Mouse (Mus musculus) embryonic facial prominence, embryonic 13.5 days (tissue): ENCODE measurements around the gene Trim17. TPM values are rescaled to one million over a fixed set of nuclear protein-coding genes. Genes with fewer than 3 reads are reported as not detected.

ENCODE experiments used
- ATAC-seq: fragments of 200-750 bp; cut with Nextera tagmentation; 2 replicates; pipeline ENCODE4 v1.8.0; 2017; ENCODE audit warnings: low read depth; ENCODE audit not compliant: insufficient number of reproducible peaks, insufficient read depth, low FRiP score, low TSS enrichment
- H3K27ac ChIP-seq: fragments of 300-500 bp; sonication (generic); 2 replicates; pipeline ENCODE4 v1.5.1; 2015; ENCODE audit warnings: moderate library complexity, mild to moderate bottlenecking, inconsistent platforms
- H3K27me3 ChIP-seq: fragments of 300-500 bp; sonication (generic); 2 replicates; pipeline ENCODE4 v1.6.1; 2015; ENCODE audit warnings: mild to moderate bottlenecking, inconsistent platforms
- H3K36me3 ChIP-seq: fragments of 300-500 bp; sonication (generic); 2 replicates; pipeline ENCODE4 v1.6.1; 2015; ENCODE audit warnings: mild to moderate bottlenecking, inconsistent platforms
- H3K4me1 ChIP-seq: fragments of 300-500 bp; sonication (generic); 2 replicates; pipeline ENCODE4 v1.6.1; 2015; ENCODE audit warnings: inconsistent platforms
- H3K4me2 ChIP-seq: fragments of 300-500 bp; sonication (generic); 2 replicates; pipeline ENCODE4 v1.6.1; 2015; ENCODE audit warnings: moderate library complexity, mild to moderate bottlenecking, inconsistent platforms
- H3K4me3 ChIP-seq: fragments of 300-500 bp; sonication (generic); 2 replicates; pipeline ENCODE4 v1.5.1; 2015; ENCODE audit warnings: mild to moderate bottlenecking, inconsistent platforms
- H3K9ac ChIP-seq: fragments of 300-500 bp; sonication (generic); 2 replicates; pipeline ENCODE4 v1.6.1; 2015; ENCODE audit warnings: mild to moderate bottlenecking, inconsistent platforms
- H3K9me3 ChIP-seq: fragments of 300-500 bp; sonication (generic); 2 replicates; pipeline ENCODE4 v1.6.1; 2016; ENCODE audit warnings: inconsistent platforms
- WGBS: fragments of 180-500 bp; shearing (Covaris S2); methylation state at CpG from one replicate; pipeline ENCODE4 v1.1.7; 2015; ENCODE audit warnings: mixed read lengths; 5-methylcytosine and 5-hydroxymethylcytosine counted together
- polyA plus RNA-seq: library from polyadenylated mRNA; unstranded; fragments of >200 nt; fragmentation: Nextera tagmentation; extraction: Ambion mirVana; gene quantifications from 2 replicates; pipeline ENCODE4 v1.2.1, GENCODE M21; 2015

Trim17 gene
- polyA plus RNA-seq, 1 experiment from 2014 or later = 0.55 TPM

DNA sequence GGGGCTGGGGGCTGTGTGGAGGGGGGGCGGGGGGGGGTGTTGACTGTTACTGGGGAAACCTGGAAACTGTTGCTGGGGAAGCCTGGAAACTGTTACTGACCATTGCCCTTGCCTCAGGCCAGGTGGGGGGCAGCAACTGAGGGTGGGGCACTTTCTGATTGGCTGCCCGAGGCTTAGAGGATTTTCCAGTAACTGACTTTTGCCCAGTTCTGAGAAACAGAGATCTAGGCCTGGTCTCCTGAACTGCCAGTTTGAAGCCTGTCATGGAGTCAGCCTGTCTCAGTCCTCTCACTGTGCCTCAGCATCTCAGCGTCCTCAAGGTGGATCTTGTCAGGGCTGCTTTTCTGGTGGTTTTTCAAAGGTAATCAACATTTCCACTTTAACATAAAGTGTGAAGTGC, 19.9 kb downstream of the Trim17 start:
- 81% methylated on average over 3 of the region's 3 CpGs for WGBS
- ATAC-seq = no peak
- H3K4me2 ChIP-seq = no peak overlapping the region
- no peaks in the 10 kb centered on the region for H3K9me3 ChIP-seq
- no peak overlapping the region for H3K4me3 ChIP-seq
- peaks cover 13% of the 10 kb centered on the region for H3K4me1 ChIP-seq
- H3K36me3 ChIP-seq = peaks cover 30% of the 10 kb centered on the region
- no peaks in the 10 kb centered on the region for H3K27me3 ChIP-seq
- no peak overlapping the region for H3K27ac ChIP-seq
- H3K9ac ChIP-seq = no peak overlapping the region

DNA sequence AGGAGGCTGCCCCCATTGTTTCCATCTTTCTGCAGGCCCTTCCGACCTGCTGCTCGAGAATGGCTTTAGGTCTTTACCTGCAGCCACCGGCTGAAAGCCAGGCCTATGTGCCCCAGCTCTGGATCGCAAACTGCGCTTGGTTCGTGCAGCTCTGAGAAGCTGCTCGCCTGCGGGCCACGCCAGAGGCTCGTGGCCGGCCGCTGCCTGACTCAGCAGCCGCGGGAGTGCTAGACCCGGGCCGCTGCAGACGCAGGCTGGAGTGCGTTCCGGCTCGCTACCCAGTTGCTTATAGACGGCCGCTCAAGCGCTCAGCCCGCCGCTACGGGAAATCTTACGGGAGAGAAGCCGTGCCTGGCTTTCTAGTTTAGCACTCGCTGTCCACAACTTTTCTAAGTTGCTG, 22.7 kb downstream of the Trim17 start:
- no peak for ATAC-seq
- under 1% methylated on average over 29 of the region's 29 CpGs for WGBS

DNA sequence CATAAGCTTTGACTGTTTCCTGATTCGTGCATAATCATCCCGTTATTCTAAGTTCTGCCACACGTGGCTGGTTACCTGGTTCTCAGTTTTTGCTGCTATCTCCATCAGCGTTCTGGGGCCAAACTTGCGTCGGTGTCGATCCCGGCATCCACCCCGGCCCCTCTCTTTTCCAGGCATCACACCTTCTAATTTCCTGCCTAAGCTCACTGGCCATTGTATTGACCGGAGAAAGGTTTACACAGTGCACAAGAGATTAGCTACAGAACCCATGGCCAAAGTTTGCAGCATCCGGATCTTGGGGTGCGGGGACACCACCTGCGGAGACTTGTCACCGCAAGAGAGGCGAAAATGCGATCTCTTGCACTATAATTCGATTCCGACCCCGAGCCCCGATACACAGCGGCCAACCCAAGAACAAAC, 23.1 kb downstream of the Trim17 start:
- no peaks in the 10 kb centered on the region for H3K9me3 ChIP-seq
- H3K4me3 ChIP-seq = peak overlapping the region; percentile 99
- no peaks in the 10 kb centered on the region for H3K27me3 ChIP-seq
- H3K4me1 ChIP-seq = peaks cover 32% of the 10 kb centered on the region
- no peak for ATAC-seq
- H3K27ac ChIP-seq = peak overlapping the region; percentile 48; the same call in 1 of the 2 replicates
- H3K9ac ChIP-seq = peak overlapping the region; percentile 97
- H3K4me2 ChIP-seq = peak overlapping the region; percentile 99
- under 1% methylated on average over 21 of the region's 21 CpGs for WGBS
- H3K36me3 ChIP-seq = peaks cover 23% of the 10 kb centered on the region

More for the DNA sequence above, 22.7 kb downstream of the Trim17 start:
- Histone ChIP-seq H3K36me3 (peaks cover 22% of the 10 kb centered on the region), H3K27me3 (no peaks in the 10 kb centered on the region), H3K9me3 (no peaks in the 10 kb centered on the region), H3K27ac (peak overlapping the region; percentile 48; the same call in 1 of the 2 replicates), H3K4me2 (peak overlapping the region; percentile 99), H3K4me3 (peak overlapping the region; percentile 99), H3K4me1 (peaks cover 32% of the 10 kb centered on the region), H3K9ac (peak overlapping the region; percentile 97)

DNA sequence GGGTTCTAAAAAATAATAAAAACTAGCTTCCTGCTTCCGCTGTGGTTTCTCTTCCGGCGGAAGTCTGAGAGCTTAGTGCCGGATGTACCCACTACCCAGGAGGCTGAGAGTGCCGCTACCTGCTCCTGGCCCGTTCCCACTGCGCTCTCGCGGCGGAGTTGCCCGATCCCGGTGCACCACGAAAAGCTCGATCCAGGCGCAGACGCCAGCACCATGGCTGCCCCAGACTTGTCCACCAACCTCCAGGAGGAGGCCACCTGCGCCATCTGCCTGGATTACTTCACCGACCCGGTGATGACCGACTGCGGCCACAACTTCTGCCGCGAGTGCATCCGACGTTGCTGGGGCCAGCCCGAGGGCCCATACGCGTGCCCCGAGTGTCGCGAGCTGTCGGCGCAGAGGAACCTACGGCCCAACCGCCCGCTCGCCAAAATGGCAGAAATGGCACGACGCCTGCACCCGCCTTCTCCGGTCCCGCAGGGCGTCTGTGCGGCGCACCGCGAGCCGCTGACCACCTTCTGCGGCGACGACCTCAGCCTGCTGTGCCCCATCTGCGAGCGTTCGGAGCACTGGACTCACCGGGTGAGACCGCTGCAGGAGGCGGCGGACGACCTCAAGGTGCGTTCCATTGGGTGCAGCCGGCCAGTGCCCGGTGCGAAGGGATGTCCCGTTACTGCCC, 23.7 kb downstream of the Trim17 start, which contains the start of gene Trim11:
TSS of gene Trim11 (plus strand) at position 67 of the 679 bp plus-strand sequence.
- Histone ChIP-seq H3K27ac (peak within 1 kb of the TSS; percentile 73), H3K9me3 (no peaks in the 10 kb centered on the region), H3K4me3 (peak within 1 kb of the TSS; percentile 99), H3K9ac (peak within 1 kb of the TSS; percentile 97), H3K27me3 (no peaks in the 10 kb centered on the region), H3K4me2 (peak within 1 kb of the TSS; percentile 99), H3K4me1 (peaks cover 32% of the 10 kb centered on the region), H3K36me3 (peaks cover 27% of the 10 kb centered on the region)
- WGBS = under 1% methylated on average over 64 of the region's 64 CpGs
- peak; percentile 43 for ATAC-seq

DNA sequence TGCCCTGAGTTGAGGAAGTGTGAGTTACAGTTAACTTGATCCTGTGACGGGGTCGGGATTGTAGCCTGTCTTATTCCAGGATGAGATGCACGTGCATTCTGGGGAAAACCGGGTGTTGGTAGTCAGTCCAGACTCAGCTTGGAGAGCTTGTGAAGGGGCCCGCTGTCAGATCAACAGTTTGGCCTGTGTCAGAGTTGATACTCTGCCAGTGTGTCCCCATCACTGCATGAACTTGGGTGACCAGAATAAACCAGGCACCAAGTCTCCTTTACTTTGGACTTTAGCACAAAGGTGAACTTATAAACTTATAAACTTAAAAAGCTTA, 24.2 kb downstream of the Trim17 start:
- Histone ChIP-seq H3K9ac (peak overlapping the region; percentile 97), H3K36me3 (peaks cover 28% of the 10 kb centered on the region), H3K27me3 (no peaks in the 10 kb centered on the region), H3K4me3 (peak overlapping the region; percentile 99), H3K9me3 (no peaks in the 10 kb centered on the region), H3K27ac (peak overlapping the region; percentile 39; the same call in 1 of the 2 replicates), H3K4me2 (peak overlapping the region; percentile 99), H3K4me1 (peaks cover 32% of the 10 kb centered on the region)
- 2% methylated on average over 5 of the region's 5 CpGs for WGBS
- no peak for ATAC-seq

DNA sequence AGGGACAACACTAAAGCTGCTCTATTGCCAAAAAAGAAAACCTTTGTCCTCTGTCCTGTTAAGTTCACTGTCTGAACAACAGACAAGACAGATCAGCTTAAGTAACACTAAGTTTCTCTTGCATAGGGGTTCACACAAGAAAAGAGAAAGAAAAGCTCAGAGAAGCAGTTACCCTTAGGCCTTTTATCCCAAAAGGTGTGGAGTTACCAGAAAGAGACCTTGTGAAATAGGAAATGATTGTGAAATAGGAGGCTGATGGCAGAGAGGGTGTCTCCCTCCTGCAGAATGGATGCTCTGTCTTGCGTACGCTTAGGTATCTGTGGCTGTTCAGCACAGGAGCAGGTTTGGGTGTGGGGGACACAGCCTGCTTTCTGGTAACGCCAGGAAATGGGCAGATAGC, 24.7 kb downstream of the Trim17 start:
- H3K9me3 ChIP-seq = no peaks in the 10 kb centered on the region
- peak overlapping the region; percentile 99 for H3K4me2 ChIP-seq
- no peak for ATAC-seq
- H3K27me3 ChIP-seq = no peaks in the 10 kb centered on the region
- 61% methylated on average over 3 of the region's 3 CpGs for WGBS
- H3K4me3 ChIP-seq = peak overlapping the region; percentile 99
- peaks cover 30% of the 10 kb centered on the region for H3K36me3 ChIP-seq
- H3K9ac ChIP-seq = peak overlapping the region; percentile 97
- H3K27ac ChIP-seq = no peak overlapping the region
- peaks cover 32% of the 10 kb centered on the region for H3K4me1 ChIP-seq

DNA sequence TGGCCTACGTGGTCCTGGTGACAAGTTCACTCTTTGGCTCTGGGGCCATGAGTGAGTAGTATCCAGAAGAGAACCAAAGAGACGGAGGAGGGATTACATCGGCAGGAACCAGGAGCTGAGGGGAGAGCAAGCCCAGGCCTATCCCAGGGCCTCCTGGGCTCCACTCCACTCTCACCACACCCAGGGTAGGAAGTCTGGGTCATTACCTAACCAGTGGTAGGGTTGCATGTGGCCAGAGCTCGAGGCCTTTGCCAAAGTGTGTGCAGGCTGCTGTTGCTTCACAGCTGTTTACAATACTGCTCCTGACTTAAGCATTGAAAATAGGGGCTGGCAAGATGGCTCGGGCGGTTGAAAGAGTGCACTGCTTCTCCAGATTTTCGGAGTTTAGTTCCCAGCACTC, 25.2 kb downstream of the Trim17 start:
- Histone ChIP-seq H3K36me3 (peaks cover 30% of the 10 kb centered on the region), H3K9ac (peak overlapping the region; percentile 97), H3K4me2 (peak overlapping the region; percentile 99), H3K4me3 (peak overlapping the region; percentile 99), H3K27me3 (no peaks in the 10 kb centered on the region), H3K27ac (no peak overlapping the region), H3K4me1 (peaks cover 32% of the 10 kb centered on the region), H3K9me3 (no peaks in the 10 kb centered on the region)
- no peak for ATAC-seq
- 65% methylated on average over 7 of the region's 7 CpGs for WGBS

DNA sequence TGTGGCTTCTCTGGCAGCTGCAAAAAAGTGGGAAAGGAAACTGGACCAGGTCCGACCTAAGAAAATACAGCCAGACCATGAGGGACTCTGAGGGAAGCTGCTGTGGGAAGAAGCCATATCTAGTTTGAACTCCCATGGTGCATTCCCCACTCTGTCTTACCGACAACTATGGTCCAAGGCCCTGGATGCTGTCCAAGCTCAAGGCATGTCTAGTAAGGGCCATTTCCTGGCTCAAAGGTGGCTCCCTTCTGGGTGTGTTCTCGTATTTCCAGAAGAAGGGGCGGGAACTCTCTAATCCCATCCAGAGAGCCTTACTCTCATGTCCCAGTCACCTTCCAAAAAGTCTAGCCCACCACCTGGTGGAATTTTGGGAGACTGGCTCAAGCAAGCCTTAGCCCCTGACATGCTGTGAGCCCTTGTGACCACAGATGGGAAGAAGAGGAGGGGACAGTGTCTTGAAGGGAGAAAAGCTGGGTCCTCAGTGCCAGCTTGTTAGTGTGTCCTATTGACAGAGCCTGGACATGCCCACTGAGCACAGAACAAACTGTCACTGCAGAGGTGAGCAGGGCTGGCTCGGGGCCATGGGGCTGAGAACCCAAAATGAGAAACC, 26.0 kb downstream of the Trim17 start:
- Histone ChIP-seq H3K4me3 (no peak overlapping the region), H3K4me2 (peak overlapping the region; percentile 99), H3K9me3 (no peaks in the 10 kb centered on the region), H3K4me1 (peaks cover 32% of the 10 kb centered on the region), H3K9ac (peak overlapping the region; percentile 97; the same call in 1 of the 2 replicates), H3K27me3 (no peaks in the 10 kb centered on the region), H3K36me3 (peaks cover 37% of the 10 kb centered on the region), H3K27ac (no peak overlapping the region)
- ATAC-seq = no peak
- 55% methylated on average over 5 of the region's 5 CpGs for WGBS

DNA sequence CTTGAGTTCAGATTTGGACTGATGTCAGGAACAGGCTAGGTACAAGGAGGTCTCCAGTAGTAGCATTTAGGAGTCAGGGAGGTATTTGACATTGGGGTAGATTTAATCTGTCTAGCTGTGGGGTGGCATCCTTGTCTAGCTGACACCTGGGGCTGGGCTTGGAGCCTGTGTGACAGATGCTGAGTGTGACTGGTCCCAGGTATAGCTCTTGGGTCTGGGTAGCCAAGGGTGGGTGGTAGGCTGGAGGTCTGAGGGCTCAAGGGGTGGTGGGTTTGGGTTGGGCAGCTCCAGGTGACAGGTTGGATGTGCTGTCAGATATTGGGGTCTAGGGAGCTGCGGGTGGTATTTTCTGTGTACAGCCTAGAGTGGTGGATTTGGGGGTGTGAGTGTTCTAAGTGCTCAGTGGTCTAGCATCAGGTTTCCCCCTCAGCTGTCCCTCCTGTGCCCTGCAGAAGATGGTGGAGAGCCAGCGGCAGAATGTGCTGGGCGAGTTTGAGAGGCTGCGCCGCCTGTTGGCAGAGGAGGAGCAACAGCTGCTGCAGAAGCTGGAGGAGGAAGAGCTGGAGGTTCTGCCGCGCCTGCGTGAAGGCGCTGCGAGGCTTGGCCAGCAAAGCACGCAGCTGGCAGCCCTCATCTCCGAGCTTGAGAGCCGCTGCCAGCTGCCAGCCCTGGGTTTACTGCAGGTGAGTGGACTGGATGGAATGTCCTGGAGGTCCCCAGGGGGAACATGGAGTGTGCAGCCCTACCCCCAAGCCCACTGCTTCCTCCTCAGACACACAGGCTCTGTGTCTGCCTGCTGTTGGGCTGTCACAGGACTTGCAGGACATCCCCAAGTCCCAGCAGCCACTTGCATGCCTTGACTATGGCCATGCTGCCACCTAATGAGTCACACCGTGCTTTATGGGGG, 27.3 kb downstream of the Trim17 start:
- Histone ChIP-seq H3K4me3 (no peak overlapping the region), H3K9me3 (no peaks in the 10 kb centered on the region), H3K27ac (no peak overlapping the region), H3K27me3 (no peaks in the 10 kb centered on the region), H3K36me3 (peaks cover 50% of the 10 kb centered on the region), H3K9ac (no peak overlapping the region), H3K4me1 (peaks cover 32% of the 10 kb centered on the region), H3K4me2 (no peak overlapping the region)
- WGBS = 56% methylated on average over 14 of the region's 14 CpGs
- no peak for ATAC-seq

DNA sequence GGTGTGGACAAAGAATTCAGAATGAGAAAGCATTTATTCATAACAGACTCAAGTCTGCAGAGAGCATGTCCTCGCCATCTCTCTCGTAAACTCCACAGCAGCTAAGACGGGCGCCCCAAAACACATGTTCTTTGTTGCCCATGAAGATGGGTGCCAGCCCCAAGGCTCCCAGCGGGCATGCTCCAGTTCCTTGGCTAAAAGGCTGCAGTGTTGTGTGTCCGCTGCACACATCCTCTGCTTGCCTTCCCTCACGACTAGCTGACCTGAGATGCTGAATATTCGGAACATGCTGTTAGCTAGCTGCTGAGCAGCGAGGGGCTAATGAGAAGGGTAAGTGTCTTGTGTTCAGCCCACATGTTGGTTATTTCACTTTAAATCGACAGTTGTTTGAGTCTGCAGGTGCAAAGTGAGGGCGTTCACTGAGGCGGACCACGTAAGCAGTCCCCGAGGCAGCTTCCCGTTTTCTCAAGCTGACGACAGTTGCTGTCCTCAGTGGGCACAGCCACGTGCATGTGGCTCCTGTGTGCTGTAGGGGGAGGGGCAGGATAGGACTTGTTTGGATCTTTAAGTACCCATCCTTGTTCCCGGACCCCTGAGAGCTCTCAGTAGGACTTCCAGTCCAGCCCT, 28.1 kb downstream of the Trim17 start:
- 80% methylated on average over 18 of the region's 18 CpGs for WGBS
- Histone ChIP-seq H3K27ac (no peak overlapping the region), H3K36me3 (peaks cover 57% of the 10 kb centered on the region)

DNA sequence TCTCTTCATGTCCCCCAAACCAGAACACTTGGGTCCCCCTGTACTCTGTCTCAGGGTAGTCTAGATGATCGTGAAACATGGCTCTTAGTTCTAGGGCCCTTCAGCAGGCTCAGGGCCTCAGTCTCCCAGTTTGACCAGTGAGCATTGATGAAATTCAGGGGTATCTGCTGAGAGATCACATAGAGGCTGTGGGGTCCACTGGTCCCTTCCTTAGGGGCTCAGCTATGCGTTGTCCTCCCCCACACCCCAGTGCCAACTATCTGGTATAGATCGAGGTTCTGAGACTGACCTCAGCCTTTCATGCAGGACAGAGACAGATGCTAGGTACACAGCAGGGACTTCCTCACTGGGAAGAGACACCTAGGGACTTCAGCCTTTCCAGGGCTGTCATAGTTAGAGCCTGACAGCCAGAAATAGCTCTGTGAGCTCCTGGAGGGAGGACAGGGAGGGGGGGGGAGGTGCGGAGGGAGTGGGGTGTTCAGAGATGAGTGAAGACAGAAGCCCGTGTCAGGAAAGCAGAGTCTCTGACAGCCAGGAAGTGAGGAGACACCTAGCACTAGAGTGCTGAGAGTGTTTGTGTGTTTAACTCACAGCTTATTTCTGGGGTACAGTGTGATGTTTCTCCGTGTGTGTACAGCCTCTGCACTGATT, 29.3 kb downstream of the Trim17 start:
- Histone ChIP-seq H3K9ac (no peak overlapping the region), H3K4me3 (no peak overlapping the region), H3K4me2 (no peak overlapping the region), H3K27ac (no peak overlapping the region), H3K9me3 (no peaks in the 10 kb centered on the region), H3K4me1 (peaks cover 25% of the 10 kb centered on the region), H3K27me3 (no peaks in the 10 kb centered on the region), H3K36me3 (peaks cover 66% of the 10 kb centered on the region)
- 88% methylated on average over 6 of the region's 6 CpGs for WGBS
- ATAC-seq = no peak

More for the DNA sequence above, 28.1 kb downstream of the Trim17 start:
- Histone ChIP-seq H3K4me3 (no peak overlapping the region), H3K4me1 (peaks cover 29% of the 10 kb centered on the region), H3K9me3 (no peaks in the 10 kb centered on the region), H3K27me3 (no peaks in the 10 kb centered on the region), H3K4me2 (no peak overlapping the region), H3K9ac (no peak overlapping the region)
- ATAC-seq = no peak
